Mouse (Mus musculus) cerebellum, adult 2 months (tissue): ENCODE results near the gene Luzp2. TPM values are rescaled to one million over a fixed set of nuclear protein-coding genes. Genes with fewer than 3 reads are reported as not detected.

Experiments used
- DNase-seq, 2 experiments: peaks; one replicate each; pipeline ENCODE4 v3.0.0; 2021
- H3K27ac ChIP-seq: fragments of 200-500 bp; 2 replicates; pipeline ENCODE4 v1.5.1; 2012; ENCODE audit warnings: low read length, control low read depth, inconsistent platforms; ENCODE audit not compliant: insufficient read depth
- H3K27me3 ChIP-seq: fragments of 200-500 bp; 2 replicates; pipeline ENCODE4 v1.6.1; 2012; ENCODE audit warnings: inconsistent platforms, mild to moderate bottlenecking, low read length, moderate library complexity; ENCODE audit not compliant: control insufficient read depth, insufficient read depth
- H3K4me1 ChIP-seq: fragments of 200-500 bp; 2 replicates; pipeline ENCODE4 v1.6.1; 2011; ENCODE audit warnings: low read length; ENCODE audit not compliant: control insufficient read depth, insufficient read depth
- H3K4me3 ChIP-seq: fragments of 200-500 bp; replicated peaks from 2 replicates; pipeline ENCODE3; 2011; ENCODE audit warnings: mild to moderate bottlenecking, low read depth, low read length, control low read depth; ENCODE audit not compliant: insufficient read depth
- CTCF ChIP-seq: fragments of 200-500 bp; IDR thresholded peaks from 2 replicates; pipeline ENCODE4 v1.5.1; 2011; ENCODE audit warnings: low read depth, mild to moderate bottlenecking, control low read depth, low read length, moderate library complexity, borderline replicate concordance; ENCODE audit not compliant: insufficient read depth
- POLR2A ChIP-seq: fragments of 200-500 bp; IDR thresholded peaks from 2 replicates; pipeline ENCODE4 v1.6.1; 2011; ENCODE audit warnings: low read length, control low read depth, borderline replicate concordance; ENCODE audit not compliant: insufficient read depth
- WGBS: fragments of 180-500 bp; shearing (Covaris S2); methylation state at CpG from one replicate; pipeline ENCODE4 v1.1.7; 2018; 5-methylcytosine and 5-hydroxymethylcytosine counted together
- polyA plus RNA-seq: library from polyadenylated mRNA; depleted of rRNA; stranded (reverse); fragments of >200 nt; gene quantifications from 2 replicates; pipeline ENCODE4 v1.2.3, GENCODE M21; 2012; rRNA removed

Gene Luzp2
- polyA plus RNA-seq = 53.8 and 56.6 TPM in 2 replicates

GRCm38 (mm10) chr7:54835372-54835851 is at the start of gene Luzp2:
Gene Luzp2, plus strand, starts transcription at chr7:54835498.
- no peaks in the 10 kb centered on the region; the same call in 1 of the 2 replicates for H3K27me3 ChIP-seq
- WGBS = under 1% methylated on average over 22 of the region's 22 CpGs

GRCm38 (mm10) chr7:54787456-54787855 is 47.8 kb upstream of the Luzp2 start:
- no peaks in the 10 kb centered on the region; the same call in 1 of the 2 replicates for H3K27me3 ChIP-seq

More at GRCm38 (mm10) chr7:54835372-54835851, at the start of gene Luzp2:
- TF ChIP-seq CTCF (no peak), POLR2A (no peak)
- peak within 1 kb of the TSS; percentile 32; the same call in 1 of the 2 replicates for H3K27ac ChIP-seq
- no peaks in the 10 kb centered on the region; the same call in 1 of the 2 replicates for H3K4me1 ChIP-seq
- DNase-seq = peak; percentile 29 to 38
- peak within 1 kb of the TSS; percentile 51 for H3K4me3 ChIP-seq

GRCm38 (mm10) chr7:54818606-54819005 is 16.7 kb upstream of the Luzp2 start:
- Histone ChIP-seq H3K27ac (no peak overlapping the region), H3K4me3 (no peak overlapping the region), H3K4me1 (no peaks in the 10 kb centered on the region), H3K27me3 (no peaks in the 10 kb centered on the region)
- no peak for TF ChIP-seq POLR2A
- no peak for TF ChIP-seq CTCF
- DNase-seq = no peak

More at GRCm38 (mm10) chr7:54787456-54787855, 47.8 kb upstream of the Luzp2 start:
- Histone ChIP-seq H3K27ac (no peak overlapping the region), H3K4me1 (no peaks in the 10 kb centered on the region), H3K4me3 (no peak overlapping the region)
- DNase-seq = no peak
- TF ChIP-seq POLR2A = no peak
- no peak for TF ChIP-seq CTCF

- 45% methylated on average over 3 of the region's 3 CpGs for WGBS
- no peak overlapping the region for H3K27ac ChIP-seq
- no peaks in the 10 kb centered on the region for H3K27me3 ChIP-seq
- no peak for DNase-seq
- H3K4me1 ChIP-seq = no peaks in the 10 kb centered on the region
- no peak for TF ChIP-seq CTCF
- TF ChIP-seq POLR2A = no peak
- H3K4me3 ChIP-seq = no peak overlapping the region
Measured at GRCm38 (mm10) chr7:54828751-54829150, 6.5 kb upstream of the Luzp2 start.

GRCm38 (mm10) chr7:54835911-54836352 is 634 bp downstream of the Luzp2 start:
- no peaks in the 10 kb centered on the region; the same call in 1 of the 2 replicates for H3K4me1 ChIP-seq
- TF ChIP-seq CTCF = no peak
- TF ChIP-seq POLR2A = no peak
- DNase-seq = peak; percentile 15 to 30

GRCm38 (mm10) chr7:54836437-54836836 is 1.1 kb downstream of the Luzp2 start:
- Histone ChIP-seq H3K4me1 (no peaks in the 10 kb centered on the region; the same call in 1 of the 2 replicates), H3K4me3 (peak overlapping the region; percentile 51), H3K27me3 (no peaks in the 10 kb centered on the region; the same call in 1 of the 2 replicates), H3K27ac (no peak overlapping the region; the same call in 1 of the 2 replicates)
- WGBS = 16% methylated on average over 5 of the region's 5 CpGs
- DNase-seq = peak; percentile 13 to 17
- TF ChIP-seq POLR2A (no peak), CTCF (no peak)

More at GRCm38 (mm10) chr7:54835911-54836352, 634 bp downstream of the Luzp2 start:
- 2% methylated on average over 13 of the region's 13 CpGs for WGBS
- H3K27ac ChIP-seq = peak overlapping the region; percentile 32; the same call in 1 of the 2 replicates
- no peaks in the 10 kb centered on the region; the same call in 1 of the 2 replicates for H3K27me3 ChIP-seq
- peak overlapping the region; percentile 51 for H3K4me3 ChIP-seq

GRCm38 (mm10) chr7:54842807-54843335 is 7.6 kb downstream of the Luzp2 start:
- Histone ChIP-seq H3K4me1 (no peaks in the 10 kb centered on the region), H3K27me3 (no peaks in the 10 kb centered on the region), H3K27ac (no peak overlapping the region), H3K4me3 (no peak overlapping the region)
- TF ChIP-seq CTCF = no peak
- no peak for TF ChIP-seq POLR2A
- no peak for DNase-seq
- 44% methylated on average over 4 of the region's 4 CpGs for WGBS
